Mouse (Mus musculus) intestine, embryonic 14.5 days (tissue): Measurements from ENCODE around the gene Hk2. TPM values are rescaled to one million over a fixed set of nuclear protein-coding genes. Genes with fewer than 3 reads are reported as not detected.

Experiments
- ATAC-seq: fragments of 200-750 bp; cut with Nextera tagmentation; replicated peaks from 2 replicates; pipeline ENCODE4 v1.8.0; 2017; ENCODE audit warnings: low read depth, moderate number of reproducible peaks, moderate TSS enrichment, moderate library complexity; ENCODE audit not compliant: low FRiP score, low TSS enrichment
- DNase-seq: peaks from one replicate; pipeline ENCODE4 v3.0.0-alpha.2; 2018; ENCODE audit warnings: low spot score
- H3K27ac ChIP-seq: fragments of 300-500 bp; sonication (generic); 2 replicates; pipeline ENCODE4 v1.5.1; 2014; ENCODE audit warnings: low read depth, mild to moderate bottlenecking, control low read depth
- H3K27me3 ChIP-seq: fragments of 300-500 bp; sonication (generic); replicated peaks from 2 replicates; pipeline ENCODE4 v1.6.1; 2014; ENCODE audit warnings: low read length, control low read depth; ENCODE audit not compliant: control insufficient read depth, insufficient read depth
- H3K36me3 ChIP-seq: fragments of 300-500 bp; sonication (generic); 2 replicates; pipeline ENCODE4 v1.6.1; 2014; ENCODE audit warnings: low read length, control low read depth; ENCODE audit not compliant: control insufficient read depth, insufficient read depth
- H3K4me1 ChIP-seq: fragments of 300-500 bp; sonication (generic); replicated peaks from 2 replicates; pipeline ENCODE4 v1.6.1; 2014; ENCODE audit warnings: low read length, control low read depth, mixed read lengths; ENCODE audit not compliant: control insufficient read depth, insufficient read depth
- H3K4me2 ChIP-seq: fragments of 300-500 bp; sonication (generic); 2 replicates; pipeline ENCODE4 v1.6.1; 2014; ENCODE audit warnings: low read length
- H3K4me3 ChIP-seq: fragments of 300-500 bp; sonication (generic); 2 replicates; pipeline ENCODE4 v1.5.1; 2014; ENCODE audit warnings: low read depth, low read length, control low read depth, mixed read lengths
- H3K9ac ChIP-seq: fragments of 300-500 bp; sonication (generic); 2 replicates; pipeline ENCODE4 v1.6.1; 2014; ENCODE audit warnings: mild to moderate bottlenecking, low read length
- H3K9me3 ChIP-seq: fragments of 300-500 bp; sonication (generic); 2 replicates; pipeline ENCODE4 v1.6.1; 2016; ENCODE audit warnings: low read length, control low read depth; ENCODE audit not compliant: control insufficient read depth
- WGBS: fragments of 180-500 bp; shearing (Covaris S2); extraction: QIAGEN DNeasy Blood & Tissue Kit; methylation state at CpG from one replicate; pipeline ENCODE4 v1.1.7; 2014; 5-methylcytosine and 5-hydroxymethylcytosine counted together
- polyA plus RNA-seq: library from polyadenylated mRNA; unstranded; fragments of >200 nt; fragmentation: Nextera tagmentation; extraction: Ambion mirVana; gene quantifications from 2 replicates; pipeline ENCODE4 v1.2.1, GENCODE M21; 2014

The Hk2 gene
- polyA plus RNA-seq, 1 experiment from 2014 or later: 32.3 TPM

DNA sequence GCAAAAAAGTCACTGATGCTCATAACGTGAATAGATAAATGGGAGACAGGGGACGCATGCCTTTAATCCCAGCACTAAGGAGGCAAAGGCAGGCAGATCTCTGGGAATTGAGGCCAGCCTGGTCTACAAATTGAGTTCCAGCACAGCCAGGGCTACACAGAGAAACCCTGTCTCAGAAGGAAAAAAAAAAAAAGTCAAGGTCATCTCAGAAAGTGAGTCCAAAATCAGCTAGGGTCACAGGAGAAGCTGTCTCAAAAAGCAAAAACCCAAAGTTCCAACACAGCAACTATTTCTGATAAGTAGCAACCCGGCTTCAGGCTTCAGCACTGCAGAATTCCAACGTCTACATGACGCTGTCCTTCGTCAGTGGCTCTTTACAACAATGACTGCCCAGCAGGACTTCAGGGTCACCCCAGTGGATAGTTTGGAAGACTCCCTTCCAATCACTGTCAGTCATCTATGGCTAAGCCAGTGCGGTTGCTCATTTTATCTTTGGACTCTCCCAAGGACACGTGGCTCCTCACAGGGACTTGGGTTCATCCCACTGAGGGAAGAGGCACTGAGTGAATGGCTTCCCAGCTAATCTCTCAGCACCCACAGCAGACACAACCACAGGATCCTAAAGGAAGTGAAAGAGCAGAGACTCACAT is 33.3 kb downstream of the Hk2 start:
- Histone ChIP-seq H3K9ac (no peak overlapping the region), H3K36me3 (peaks cover 63% of the 10 kb centered on the region), H3K4me1 (0 out of 2 replicates have a peak, but pooled peaks cover 4% of the 10 kb centered on the region), H3K27ac (0 out of 2 replicates have a peak overlapping the region, but pooled peaks have one; percentile 19), H3K27me3 (no peaks in the 10 kb centered on the region), H3K9me3 (no peaks in the 10 kb centered on the region), H3K4me3 (no peak overlapping the region), H3K4me2 (no peak overlapping the region)
- WGBS: 76% methylated on average over 8 of the region's 8 CpGs
- ATAC-seq (no peak), DNase-seq (no peak)

- 24% methylated on average over 6 of the region's 6 CpGs for WGBS
- H3K36me3 ChIP-seq: peaks cover 68% of the 10 kb centered on the region
- no peak overlapping the region for H3K4me2 ChIP-seq
- H3K4me3 ChIP-seq: no peak overlapping the region
- H3K4me1 ChIP-seq: 0 out of 2 replicates have a peak, but pooled peaks cover 4% of the 10 kb centered on the region
- peak; percentile 71 for DNase-seq
- no peaks in the 10 kb centered on the region for H3K9me3 ChIP-seq
- H3K9ac ChIP-seq: no peak overlapping the region
- no peaks in the 10 kb centered on the region for H3K27me3 ChIP-seq
- ATAC-seq: peak; percentile 86
- peak overlapping the region; percentile 19; the same call in 1 of the 2 replicates for H3K27ac ChIP-seq
Measured at GRCm38 (mm10) chr6:82740269-82740668, 34.0 kb downstream of the Hk2 start.

DNA sequence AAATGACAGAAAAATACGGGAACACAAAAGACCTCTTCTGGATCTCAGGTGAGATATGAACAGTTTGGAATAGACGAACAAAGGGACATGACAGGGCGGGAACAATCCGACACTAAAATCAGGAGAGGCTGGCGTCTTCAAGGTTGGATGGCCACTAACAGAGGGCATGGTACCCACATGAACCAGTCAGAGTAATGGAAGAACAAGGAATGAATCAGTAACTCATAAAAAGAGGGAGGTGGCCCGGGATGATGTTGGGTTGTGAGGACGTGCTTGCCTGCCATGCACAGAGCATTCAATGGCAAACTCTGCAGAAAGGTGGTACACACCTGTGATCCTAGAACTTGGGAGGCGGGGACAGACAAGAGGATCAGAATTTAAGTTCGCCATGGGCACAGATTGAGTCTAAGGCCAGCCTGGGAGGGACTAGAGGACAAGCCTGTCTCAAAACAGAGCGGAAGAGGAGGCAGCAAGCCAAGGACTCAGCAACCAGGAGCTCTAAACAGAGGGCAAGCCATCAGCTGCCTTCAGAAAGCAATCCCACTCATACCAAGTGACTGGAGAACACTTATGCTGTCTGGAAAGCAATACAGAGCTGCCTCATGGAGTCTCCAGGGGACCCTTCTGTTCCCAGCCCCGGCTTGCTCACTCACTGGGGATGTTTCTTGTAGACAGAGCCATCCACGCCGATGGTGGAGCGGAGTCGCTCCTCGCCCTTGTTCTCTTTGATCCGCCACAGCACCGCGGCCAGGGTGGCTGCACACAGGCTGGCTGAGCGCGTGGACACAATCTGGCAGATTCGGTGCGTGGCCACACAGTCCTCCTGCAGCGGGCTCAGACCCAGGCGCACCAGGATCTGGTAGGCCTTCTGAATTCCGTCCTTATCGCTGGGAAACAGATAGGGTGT is 36.4 kb downstream of the Hk2 start:
- Histone ChIP-seq H3K27me3 (no peaks in the 10 kb centered on the region), H3K9ac (no peak overlapping the region), H3K36me3 (peaks cover 71% of the 10 kb centered on the region), H3K4me3 (no peak overlapping the region), H3K27ac (no peak overlapping the region), H3K9me3 (no peaks in the 10 kb centered on the region), H3K4me1 (0 out of 2 replicates have a peak, but pooled peaks cover 4% of the 10 kb centered on the region), H3K4me2 (no peak overlapping the region)
- 92% methylated on average over 27 of the region's 27 CpGs for WGBS
- ATAC-seq: no peak
- no peak for DNase-seq

GRCm38 (mm10) chr6:82736626-82737600 is 37.3 kb downstream of the Hk2 start:
- 82% methylated on average over 25 of the region's 25 CpGs for WGBS
- Histone ChIP-seq H3K4me2 (no peak overlapping the region), H3K4me3 (no peak overlapping the region), H3K27ac (no peak overlapping the region), H3K36me3 (peaks cover 67% of the 10 kb centered on the region), H3K9ac (no peak overlapping the region), H3K4me1 (0 out of 2 replicates have a peak, but pooled peaks cover 4% of the 10 kb centered on the region), H3K9me3 (no peaks in the 10 kb centered on the region), H3K27me3 (no peaks in the 10 kb centered on the region)
- ATAC-seq (no peak), DNase-seq (no peak)

DNA sequence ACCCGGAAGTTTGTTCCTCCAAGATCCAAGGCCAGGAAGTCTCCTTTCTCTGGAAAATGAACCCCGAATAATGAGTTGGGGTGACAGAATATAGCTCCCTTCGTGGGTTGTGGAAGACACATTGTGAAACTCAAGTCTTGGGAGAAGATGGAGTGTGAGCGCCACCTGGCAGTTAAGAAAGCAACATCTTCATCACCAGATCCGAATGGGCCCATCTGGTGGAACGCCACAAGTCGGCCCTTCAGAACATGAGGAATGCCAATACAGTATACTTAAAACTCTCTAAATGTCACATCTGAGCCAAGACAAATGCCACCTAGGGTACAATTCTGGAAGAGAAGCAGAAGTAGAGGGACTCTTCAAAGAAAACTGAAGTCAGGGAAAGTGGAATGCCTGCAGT is 38.9 kb downstream of the Hk2 start:
- Histone ChIP-seq H3K9me3 (no peaks in the 10 kb centered on the region), H3K27me3 (no peaks in the 10 kb centered on the region), H3K27ac (no peak overlapping the region), H3K4me3 (no peak overlapping the region), H3K4me1 (0 out of 2 replicates have a peak, but pooled peaks cover under 1% of the 10 kb centered on the region), H3K9ac (no peak overlapping the region), H3K36me3 (peaks cover 76% of the 10 kb centered on the region), H3K4me2 (no peak overlapping the region)
- DNase-seq (no peak), ATAC-seq (no peak)
- 80% methylated on average over 7 of the region's 7 CpGs for WGBS

DNA sequence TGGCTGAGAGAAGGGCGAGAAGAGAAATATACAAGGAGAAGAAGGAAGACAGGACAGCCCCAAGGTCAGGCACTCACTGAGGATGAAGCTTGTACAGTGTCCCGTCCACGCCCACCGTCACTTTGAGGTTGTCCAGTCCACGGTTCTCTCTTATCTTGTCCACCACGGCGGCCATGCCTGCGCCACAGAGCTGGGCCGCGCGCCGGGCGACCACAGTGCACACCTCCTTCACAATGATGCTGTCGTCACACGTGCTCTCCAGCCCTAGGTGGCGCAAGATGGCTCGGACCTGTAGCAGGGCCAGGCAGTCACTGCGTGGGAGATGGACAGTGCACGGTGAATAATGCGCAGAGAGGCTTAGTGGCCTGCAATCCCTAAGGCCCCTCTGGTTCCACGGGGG is 45.6 kb downstream of the Hk2 start:
- DNase-seq (no peak), ATAC-seq (no peak)
- Histone ChIP-seq H3K4me2 (no peak overlapping the region), H3K27me3 (no peaks in the 10 kb centered on the region), H3K36me3 (peaks cover 77% of the 10 kb centered on the region), H3K9ac (no peak overlapping the region), H3K27ac (no peak overlapping the region), H3K4me3 (no peak overlapping the region), H3K9me3 (no peaks in the 10 kb centered on the region), H3K4me1 (peaks cover 2% of the 10 kb centered on the region)
- 90% methylated on average over 21 of the region's 21 CpGs for WGBS

DNA sequence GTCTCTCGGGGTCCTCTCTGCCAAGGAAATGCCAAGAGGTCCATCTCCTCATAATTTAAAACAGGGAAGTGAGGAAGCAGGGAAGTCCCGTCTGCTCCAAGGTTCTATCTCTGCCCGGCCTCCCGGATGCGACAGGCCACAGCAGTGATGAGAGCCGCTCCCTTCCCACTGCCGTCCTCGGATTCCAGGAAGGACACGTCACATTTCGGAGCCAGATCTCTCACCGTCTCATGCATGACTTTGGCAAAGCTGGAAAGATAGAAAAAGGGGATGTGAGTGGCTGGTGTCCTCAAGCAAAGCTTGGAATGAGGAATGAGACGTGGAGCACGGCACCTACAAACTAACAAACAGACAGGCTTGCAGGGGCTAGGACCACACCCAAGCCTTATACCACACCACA is 47.0 kb downstream of the Hk2 start:
- DNase-seq (no peak), ATAC-seq (no peak)
- H3K9ac ChIP-seq: no peak overlapping the region
- H3K36me3 ChIP-seq: peaks cover 69% of the 10 kb centered on the region
- no peaks in the 10 kb centered on the region for H3K9me3 ChIP-seq
- H3K27me3 ChIP-seq: no peaks in the 10 kb centered on the region
- WGBS: 96% methylated on average over 13 of the region's 13 CpGs
- H3K4me3 ChIP-seq: no peak overlapping the region
- no peak overlapping the region for H3K27ac ChIP-seq
- no peak overlapping the region for H3K4me2 ChIP-seq
- peaks cover 13% of the 10 kb centered on the region for H3K4me1 ChIP-seq

GRCm38 (mm10) chr6:82723321-82723720 is 50.9 kb downstream of the Hk2 start:
- WGBS: 30% methylated on average over 5 of the region's 5 CpGs
- H3K36me3 ChIP-seq: peaks cover 38% of the 10 kb centered on the region
- no peaks in the 10 kb centered on the region for H3K27me3 ChIP-seq
- peak; percentile 66 for DNase-seq
- H3K9ac ChIP-seq: peak overlapping the region; percentile 38; the same call in 1 of the 2 replicates
- peak; percentile 76 for ATAC-seq
- H3K4me2 ChIP-seq: no peak overlapping the region
- peak overlapping the region; percentile 84 for H3K27ac ChIP-seq
- no peaks in the 10 kb centered on the region for H3K9me3 ChIP-seq
- H3K4me3 ChIP-seq: no peak overlapping the region
- H3K4me1 ChIP-seq: peaks cover 13% of the 10 kb centered on the region
